Mouse (Mus musculus) cortical plate, adult 2 months (tissue): ENCODE data around the gene Tbc1d1.

ENCODE experiments used
- CTCF ChIP-seq: fragments of 200-500 bp; IDR thresholded peaks from 2 replicates; pipeline ENCODE4 v1.5.1; 2011; ENCODE audit warnings: mild to moderate bottlenecking, control low read depth, low read length; ENCODE audit not compliant: insufficient read depth; ENCODE audit errors: extremely low read depth
- POLR2A ChIP-seq: fragments of 200-500 bp; IDR thresholded peaks from 2 replicates; pipeline ENCODE4 v1.6.1; 2011; ENCODE audit warnings: mild to moderate bottlenecking, low read length, control low read depth; ENCODE audit not compliant: insufficient read depth; ENCODE audit errors: extremely low read depth

DNA sequence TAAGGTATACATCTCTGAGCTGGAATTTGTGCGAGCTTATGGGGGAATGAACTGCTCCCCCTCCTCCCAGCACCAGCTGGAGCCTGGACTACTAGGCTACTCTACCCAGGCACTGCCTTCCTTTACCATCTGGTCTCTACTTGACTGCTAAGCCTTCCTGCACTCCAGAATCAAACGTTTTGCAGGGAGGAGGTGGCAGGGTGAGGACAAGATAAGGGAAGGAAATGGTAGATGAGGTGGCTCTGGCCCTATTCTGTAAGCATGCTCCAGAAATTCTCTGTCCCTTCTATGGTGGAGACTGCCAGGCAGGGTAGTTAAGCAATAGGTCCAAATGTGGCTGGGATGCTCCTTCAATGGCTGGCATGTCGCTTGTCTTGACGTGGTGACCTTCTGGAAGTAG lies 2.4 kb downstream of the Tbc1d1 start:
- TF ChIP-seq CTCF = no peak
- TF ChIP-seq POLR2A = no peak
